Mouse (Mus musculus): ENCODE measurements around the gene Prss29. TPM values are rescaled to one million over a fixed set of nuclear protein-coding genes. Genes with fewer than 3 reads are reported as not detected.

The Prss29 gene
- total RNA-seq (2021) = not detected
- long read RNA-seq, experiment 1 = 0 reads
- long read RNA-seq, experiment 2 = 0 reads

DNA sequence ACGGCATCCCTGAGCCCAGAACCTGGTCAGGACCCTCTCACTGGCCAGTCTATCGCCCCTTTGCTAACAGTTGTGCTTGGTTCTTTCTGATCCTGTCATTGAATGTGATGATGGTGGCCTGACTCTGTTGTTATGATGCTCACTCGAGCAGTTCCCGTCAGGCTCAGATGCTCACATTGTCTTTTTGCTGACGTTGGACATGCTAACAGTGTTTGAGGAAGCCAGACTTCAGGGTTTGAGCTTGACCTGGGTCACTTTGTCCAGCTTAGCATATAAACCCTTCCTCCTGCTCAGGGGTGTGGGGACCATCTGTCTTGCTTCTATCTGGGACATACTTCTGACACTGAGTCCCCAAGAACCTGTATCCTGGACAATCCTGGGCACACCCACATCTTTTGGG lies at the start of gene Prss29:
Gene Prss29 (plus strand): TSS at position 301 of the 400 bp plus-strand sequence.
- no peak for DNase-seq (ENCODE audit: low spot score in 2 of 2)

- DNase-seq (ENCODE audit: low spot score in 2 of 2) = no peak
Measured at GRCm38 (mm10) chr17:25270795-25271335, 47.6 kb upstream of the Prss29 start.

GRCm38 (mm10) chr17:25272326-25272725 lies 46.1 kb upstream of the Prss29 start:
- DNase-seq (ENCODE audit: low spot score in 2 of 2) = no peak

GRCm38 (mm10) chr17:25272951-25273705 lies 45.3 kb upstream of the Prss29 start:
- DNase-seq (ENCODE audit: low spot score in 2 of 2) = peak; percentile 45 to 99

- DNase-seq (ENCODE audit: low spot score in 2 of 2) = peak; percentile 98 to 100
Measured at GRCm38 (mm10) chr17:25273706-25274501, 44.5 kb upstream of the Prss29 start.

DNA sequence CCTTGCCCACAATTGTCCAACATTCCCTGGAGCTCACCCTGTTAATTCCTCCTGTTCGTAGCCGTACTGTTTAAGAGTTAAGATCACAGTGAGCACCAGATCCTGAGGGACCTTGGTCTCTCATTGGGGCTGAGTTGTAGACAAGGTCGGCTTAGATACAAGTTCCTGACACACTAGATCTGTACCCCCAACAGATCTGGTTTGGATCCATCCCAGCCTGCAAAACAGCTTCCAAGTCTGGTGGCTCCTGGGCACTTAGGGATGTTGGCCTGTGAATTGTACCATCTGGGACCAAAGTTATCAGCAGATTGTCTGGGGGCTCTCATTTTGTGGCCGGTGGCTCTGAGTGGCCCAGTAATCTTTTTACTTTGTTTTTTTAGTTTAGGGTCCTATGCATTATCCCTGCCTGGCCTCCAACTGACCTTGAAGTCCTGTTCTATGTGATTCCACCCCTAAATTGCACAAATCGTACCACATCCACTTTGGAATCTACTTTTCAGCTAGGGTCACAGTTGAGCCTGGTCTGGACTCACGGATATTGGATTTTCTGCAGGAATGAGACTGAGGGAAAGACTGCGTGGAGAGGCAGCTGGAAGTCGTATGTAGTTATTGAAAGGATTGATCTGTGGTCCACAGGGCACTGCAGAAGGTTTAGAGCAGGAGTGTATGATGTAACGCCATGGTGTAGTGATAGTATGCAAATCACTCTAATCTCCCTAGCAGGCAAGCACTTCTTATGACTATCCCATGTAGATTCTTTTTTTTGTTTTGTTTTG lies 43.7 kb upstream of the Prss29 start, which contains the start of gene Ube2i:
Gene Ube2i (minus strand): TSS at position 52 of the 776 bp plus-strand sequence.
- no peak for DNase-seq (ENCODE audit: low spot score in 2 of 2)

DNA sequence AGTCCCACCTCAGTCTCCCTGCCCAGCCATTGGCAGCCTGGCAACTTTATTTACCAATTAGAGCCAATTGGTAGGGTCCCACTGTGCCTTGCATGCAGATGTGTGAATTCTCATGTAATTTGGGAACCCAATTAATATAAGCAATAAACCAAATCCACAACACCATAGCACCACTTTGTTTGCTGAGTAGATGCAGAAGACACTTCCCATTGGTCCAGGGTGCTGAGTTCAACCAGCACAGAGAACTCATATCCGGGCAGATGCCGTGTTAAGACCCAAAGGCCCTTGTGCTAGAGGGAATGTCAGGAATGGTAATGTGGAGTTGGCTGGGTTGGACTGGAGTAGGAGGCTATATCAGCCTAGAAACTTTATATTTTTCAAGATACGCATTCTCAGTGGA lies 42.6 kb upstream of the Prss29 start:
- DNase-seq (ENCODE audit: low spot score in 2 of 2) = no peak

DNA sequence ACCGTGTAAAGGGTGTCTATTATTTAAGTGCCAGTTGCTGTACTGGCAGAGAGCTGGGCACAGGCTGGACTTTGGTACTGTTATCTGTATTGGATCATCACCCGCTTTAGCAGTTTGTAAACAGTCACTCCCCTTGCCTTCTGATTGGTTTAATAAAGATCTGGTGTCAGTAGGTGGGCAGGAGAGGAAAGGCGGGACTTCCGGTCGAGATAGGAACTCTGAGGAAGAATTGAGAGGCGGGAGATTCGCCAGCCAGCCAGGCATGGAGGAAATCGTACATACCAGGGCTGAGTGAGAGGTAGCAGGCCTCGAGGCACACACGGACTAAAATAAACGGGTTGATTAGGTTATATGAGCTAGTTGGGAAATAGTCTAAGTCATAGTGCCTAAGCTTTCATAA lies 36.3 kb upstream of the Prss29 start:
- DNase-seq (ENCODE audit: low spot score in 2 of 2) = no peak

DNA sequence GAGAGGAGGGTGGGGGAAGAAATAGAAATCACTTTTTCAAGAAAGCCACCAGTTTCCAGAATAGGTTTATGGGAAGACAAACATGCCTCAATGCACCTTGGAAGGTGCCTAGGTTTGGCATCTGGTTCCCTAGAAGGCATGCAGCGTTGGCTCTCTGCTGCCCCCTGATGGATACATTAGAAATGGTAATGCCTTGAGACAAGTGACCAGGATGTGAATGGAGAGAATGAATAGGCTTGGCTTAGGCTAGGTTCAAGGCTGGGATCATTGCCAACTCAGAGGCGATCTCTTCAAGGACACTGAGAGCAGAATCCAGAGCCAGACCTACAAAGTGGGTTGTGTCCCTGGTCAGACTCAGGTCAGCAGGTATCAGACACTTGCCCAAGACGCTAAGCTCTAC lies 33.4 kb upstream of the Prss29 start:
- peak; percentile 29 to 66 for DNase-seq (ENCODE audit: low spot score in 2 of 2)

- DNase-seq (ENCODE audit: low spot score in 2 of 2) = peak; percentile 26 to 42
Measured at GRCm38 (mm10) chr17:25288842-25289241, 29.6 kb upstream of the Prss29 start.

DNA sequence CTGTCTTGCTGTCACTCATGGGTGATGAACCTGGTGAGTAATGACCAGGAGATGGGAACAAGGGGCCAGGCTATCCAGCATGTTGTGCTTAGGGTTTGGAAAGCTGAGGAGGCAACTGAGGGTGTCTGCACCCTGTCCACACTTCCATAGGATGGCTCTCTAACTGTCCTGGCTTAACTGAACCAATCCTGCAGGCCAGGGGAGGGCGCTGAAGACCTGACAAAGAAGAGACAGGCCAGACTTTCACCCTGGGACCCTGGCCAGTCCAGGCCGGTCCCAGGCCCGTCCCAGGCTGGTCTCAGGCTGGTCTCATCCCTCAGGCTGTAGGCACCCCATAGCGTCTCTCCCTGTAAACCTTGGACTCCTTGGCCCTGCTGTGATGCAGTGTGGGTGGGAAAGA lies 28.0 kb upstream of the Prss29 start:
- no peak for DNase-seq (ENCODE audit: low spot score in 2 of 2)

GRCm38 (mm10) chr17:25293495-25293894 lies 25.0 kb upstream of the Prss29 start:
- DNase-seq (ENCODE audit: low spot score in 2 of 2) = no peak

GRCm38 (mm10) chr17:25294111-25294510 lies 24.3 kb upstream of the Prss29 start:
- no peak for DNase-seq (ENCODE audit: low spot score in 2 of 2)

DNA sequence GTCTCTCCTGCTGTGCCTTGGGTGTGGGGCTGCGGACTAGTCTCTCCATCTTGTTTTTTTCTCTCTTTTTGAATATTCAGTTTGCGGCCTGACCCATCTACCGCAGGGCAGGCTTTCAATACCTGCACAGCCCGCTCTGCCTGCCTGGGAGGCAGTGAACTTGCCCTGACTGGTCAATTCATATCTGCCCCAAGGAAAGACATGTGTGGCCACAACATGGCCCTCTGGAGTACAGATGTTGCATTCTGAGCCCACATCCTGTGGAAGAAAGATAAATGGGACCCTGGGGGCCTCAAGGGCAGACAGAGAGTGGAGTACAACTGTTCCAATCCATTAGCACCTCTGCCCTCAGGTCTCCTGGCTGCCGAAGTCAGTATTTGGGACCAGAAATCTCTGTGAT lies 20.4 kb upstream of the Prss29 start, which contains the start of gene Prss34:
Gene Prss34 (plus strand): TSS at position 301 of the 400 bp plus-strand sequence.
- DNase-seq (ENCODE audit: low spot score in 2 of 2) = no peak

GRCm38 (mm10) chr17:25308346-25308745 lies 10.1 kb upstream of the Prss29 start, which contains the start of gene Prss28:
Gene Prss28 (plus strand): TSS chr17:25308646.
- no peak for DNase-seq (ENCODE audit: low spot score in 2 of 2)

- no peak for DNase-seq (ENCODE audit: low spot score in 2 of 2)
Measured at GRCm38 (mm10) chr17:25320819-25321218, 2.4 kb downstream of the Prss29 start.

DNA sequence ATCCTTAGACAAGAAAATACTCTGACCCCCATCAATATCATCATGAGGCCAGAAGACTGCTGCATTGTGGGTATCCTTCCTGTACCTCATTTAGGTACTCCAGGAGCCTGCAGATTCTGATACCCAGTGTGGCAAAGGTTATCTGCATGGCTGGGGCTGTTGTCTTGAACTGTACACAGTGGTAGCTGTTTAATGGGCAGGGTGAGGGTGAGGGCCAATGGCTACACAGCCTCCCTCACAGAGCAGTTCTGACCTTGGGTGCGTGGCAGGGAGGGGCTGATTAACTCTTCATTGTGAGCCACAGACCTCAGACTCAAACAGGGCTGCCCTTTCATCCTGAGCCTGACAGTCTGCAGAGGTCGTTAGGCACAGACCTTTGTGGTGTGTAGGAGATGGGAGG lies 4.5 kb downstream of the Prss29 start:
- no peak for DNase-seq (ENCODE audit: low spot score in 2 of 2)

- DNase-seq (ENCODE audit: low spot score in 2 of 2) = no peak
Measured at GRCm38 (mm10) chr17:25332321-25332720, 13.9 kb downstream of the Prss29 start.

DNA sequence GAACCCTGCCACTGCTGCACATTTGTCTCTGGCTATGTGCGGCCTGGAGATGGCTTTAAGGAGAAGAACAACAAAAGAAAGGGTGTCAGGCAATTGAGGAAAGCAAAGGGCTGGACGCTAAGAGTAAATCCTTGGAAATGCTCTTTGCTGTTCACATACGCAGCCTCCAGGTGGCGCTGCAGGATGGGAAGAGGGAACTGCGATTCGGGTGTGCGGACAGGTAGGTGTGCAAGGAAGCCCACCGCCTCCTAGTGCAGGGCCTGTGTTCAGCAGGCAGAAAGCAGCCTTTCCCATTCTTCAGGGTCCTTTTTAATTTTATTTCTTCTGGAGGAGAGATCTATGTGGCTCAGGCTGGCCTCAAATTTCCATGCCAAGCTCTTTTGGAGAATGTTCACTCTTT lies 15.5 kb downstream of the Prss29 start:
- DNase-seq (ENCODE audit: low spot score in 2 of 2) = peak; percentile 61 to 63

- DNase-seq (ENCODE audit: low spot score in 2 of 2) = no peak
Measured at GRCm38 (mm10) chr17:25338218-25338617, 19.8 kb downstream of the Prss29 start.

DNA sequence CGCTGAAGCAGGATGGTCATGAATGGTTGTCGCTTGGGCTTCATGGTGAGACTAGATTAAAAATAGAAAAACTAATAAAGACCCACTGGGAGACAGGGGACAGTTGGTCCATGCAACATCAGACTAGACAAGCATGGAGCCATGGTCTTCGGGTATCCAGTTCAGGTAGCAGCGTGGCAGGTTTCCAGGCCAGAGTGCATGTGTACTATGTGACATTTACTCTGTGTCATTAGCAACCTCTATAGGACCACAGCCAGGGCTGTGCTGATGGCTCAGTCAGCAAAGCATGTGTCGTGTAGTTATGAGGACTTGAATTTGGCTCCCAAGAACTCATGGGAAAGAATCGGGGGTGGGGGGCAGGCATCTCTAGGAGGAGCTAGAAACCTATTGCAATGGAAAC lies 21.5 kb downstream of the Prss29 start:
- no peak for DNase-seq (ENCODE audit: low spot score in 2 of 2)
